Mouse (Mus musculus) erythroblast, adult 5-6 weeks (primary cell): ENCODE data around the gene Inpp5b. TPM values are rescaled to one million over a fixed set of nuclear protein-coding genes. Genes with fewer than 3 reads are reported as not detected.

ENCODE experiments used
- ATAC-seq: replicated peaks from 2 replicates; pipeline ENCODE4 v1.8.0; 2016; ENCODE audit warnings: moderate number of reproducible peaks, mild to moderate bottlenecking, moderate TSS enrichment, inconsistent platforms; ENCODE audit not compliant: poor library complexity, low FRiP score, severe bottlenecking
- total RNA-seq, 2 experiments: library from RNA; stranded (forward) in 1 of 2; stranded (reverse) in 1 of 2; fragments of 150-400 nt in 1 of 2; fragments of 200-764, 138-1000 nt in 1 of 2; gene quantifications; 2 replicates each; pipeline versions ENCODE4 v1.2.3 to v1.2.4; 2015 to 2017; ENCODE audit warnings: low replicate concordance in 2 of 2

The Inpp5b gene
- total RNA-seq, 2 experiments from 2014 or later: 15.8 to 27.3 TPM

DNA sequence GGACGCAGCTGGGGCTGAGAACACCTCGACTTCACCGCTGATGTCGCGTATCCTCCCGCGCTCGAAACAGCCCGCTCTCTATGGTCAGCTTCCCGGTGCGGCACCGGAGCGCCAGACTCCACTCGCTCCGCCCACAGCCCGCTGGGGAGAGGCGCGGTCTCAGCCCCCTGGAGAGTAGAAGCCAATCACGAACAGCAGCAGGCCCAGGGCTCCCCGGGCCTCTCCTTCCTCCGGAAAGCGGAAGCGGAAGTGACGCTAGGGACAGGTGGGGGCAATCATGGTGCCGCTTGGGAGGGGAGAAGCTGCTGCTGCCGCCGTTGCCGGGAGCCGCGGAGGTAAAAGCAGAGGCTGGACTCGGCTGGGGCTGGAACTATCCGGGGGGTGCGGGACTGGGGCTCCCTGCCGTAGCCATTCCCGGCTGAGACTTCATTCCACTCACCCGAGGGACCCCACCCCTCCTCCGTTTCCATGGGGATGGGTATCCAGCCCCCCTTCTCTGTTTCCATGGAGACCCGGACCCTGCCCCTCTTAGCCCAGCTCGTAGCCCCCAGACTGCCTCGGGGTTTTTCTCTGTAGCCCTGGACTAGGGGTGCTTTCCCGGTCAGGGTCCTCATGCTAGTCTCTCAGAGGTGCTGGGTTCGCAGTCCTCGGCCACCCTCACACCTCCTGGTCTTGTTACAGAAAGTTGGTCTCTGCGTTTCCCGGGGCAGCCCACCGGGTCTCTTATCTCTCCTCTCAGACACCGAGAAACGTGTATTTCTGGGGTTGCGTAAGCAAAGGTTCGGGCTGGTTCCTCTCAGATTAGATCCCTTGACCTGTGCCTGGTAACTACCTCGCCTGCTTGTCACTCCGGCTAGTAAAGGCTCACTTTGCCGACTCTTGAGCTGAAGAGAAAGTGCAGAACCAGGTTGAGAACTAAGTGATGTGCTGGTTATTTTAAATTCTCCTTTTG, 60.9 kb downstream of the Inpp5b start:
- ATAC-seq: peak; percentile 95

DNA sequence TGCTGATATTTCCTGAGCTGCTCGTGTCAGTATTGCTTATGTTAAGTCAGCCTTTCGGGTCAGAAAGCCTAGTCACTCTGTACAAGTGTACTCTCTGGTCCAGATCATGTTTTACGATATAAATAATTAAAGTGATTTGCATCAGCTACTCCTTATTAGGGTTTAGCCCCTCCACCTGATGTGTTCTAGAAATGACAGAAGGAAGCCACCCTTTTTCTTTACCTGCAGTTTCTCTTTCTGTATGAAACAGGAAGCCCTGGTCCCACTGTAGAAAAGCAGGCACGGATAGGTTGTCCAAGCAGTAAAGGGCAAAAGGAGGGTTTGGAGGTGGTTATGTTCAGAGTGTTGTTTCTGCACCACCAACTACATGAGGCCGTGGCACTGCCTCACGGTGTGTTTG, 61.8 kb downstream of the Inpp5b start:
- ATAC-seq: no peak

DNA sequence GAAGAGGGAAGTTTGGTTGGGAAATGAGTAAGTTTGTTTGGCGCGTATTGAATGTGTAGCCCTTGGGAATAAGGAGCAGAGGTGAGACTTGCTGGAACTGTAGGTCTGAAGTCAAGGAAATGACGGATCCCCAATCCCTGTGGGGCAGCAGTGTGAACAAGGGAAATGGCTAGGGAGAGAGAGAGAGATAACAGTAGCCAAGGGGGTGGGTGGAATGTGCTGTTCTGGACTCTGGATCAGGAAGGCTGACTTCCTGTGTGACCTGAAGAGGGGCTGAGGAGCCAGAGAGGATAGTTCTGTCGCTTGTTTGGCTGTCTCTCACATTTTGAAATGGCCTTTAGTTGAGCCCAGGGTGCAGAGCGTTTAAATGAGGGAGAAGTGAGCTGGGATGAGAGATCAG, 66.9 kb downstream of the Inpp5b start:
- ATAC-seq: no peak

DNA sequence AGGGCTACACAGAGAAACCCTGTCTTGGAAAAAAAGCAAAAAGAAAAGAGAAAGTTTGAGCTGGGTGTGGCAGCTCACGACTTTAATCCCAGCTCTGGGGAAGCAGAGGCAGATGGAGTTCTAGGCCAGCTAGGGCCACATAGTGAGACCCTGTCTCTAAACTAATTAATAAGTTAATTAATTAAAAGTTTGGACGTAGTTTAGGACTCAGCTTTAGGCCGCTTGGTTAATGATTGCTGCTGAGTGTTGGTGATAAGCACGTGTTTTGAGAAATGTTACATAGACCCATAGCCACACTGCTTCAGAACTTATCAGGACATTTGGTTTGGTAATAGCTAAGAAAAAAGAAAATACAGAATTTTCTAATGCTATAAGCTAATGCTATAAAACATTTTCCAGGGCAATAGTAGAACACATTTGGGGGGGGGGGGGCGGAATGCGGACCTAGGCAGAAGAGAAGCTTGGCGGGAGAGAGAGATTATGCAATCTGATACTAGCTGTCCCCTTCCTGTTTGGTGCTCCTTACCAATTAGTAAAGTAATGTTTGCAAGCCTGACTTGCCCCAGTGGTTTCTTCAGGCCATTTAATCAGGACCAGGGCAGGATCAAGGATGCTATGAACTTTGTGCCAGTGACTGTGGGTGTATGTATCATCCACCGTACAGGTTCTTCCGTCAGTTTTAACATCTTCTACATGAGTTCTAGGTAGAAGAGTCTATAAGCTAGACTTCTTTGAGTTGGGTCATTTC, 67.7 kb downstream of the Inpp5b start:
- ATAC-seq: no peak

DNA sequence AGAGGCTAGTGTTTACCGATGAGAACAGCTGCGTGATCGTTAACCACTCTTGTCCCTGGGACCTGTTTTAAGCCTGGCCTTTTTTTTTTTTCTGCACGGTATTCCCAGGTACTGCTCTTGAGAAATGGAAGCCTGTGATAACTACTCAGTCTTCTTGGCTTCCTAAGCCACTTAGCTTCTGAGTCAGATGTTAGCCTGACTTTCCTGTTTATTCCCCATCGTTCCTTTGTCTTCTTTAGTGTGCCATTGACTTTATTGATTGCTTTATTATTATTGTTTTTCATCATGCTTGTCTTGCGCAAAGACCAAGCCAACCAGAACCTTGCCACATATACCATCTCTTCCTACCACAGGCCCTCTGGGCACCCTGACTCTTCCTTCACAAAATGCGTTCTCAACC, 68.4 kb downstream of the Inpp5b start:
- ATAC-seq: no peak

DNA sequence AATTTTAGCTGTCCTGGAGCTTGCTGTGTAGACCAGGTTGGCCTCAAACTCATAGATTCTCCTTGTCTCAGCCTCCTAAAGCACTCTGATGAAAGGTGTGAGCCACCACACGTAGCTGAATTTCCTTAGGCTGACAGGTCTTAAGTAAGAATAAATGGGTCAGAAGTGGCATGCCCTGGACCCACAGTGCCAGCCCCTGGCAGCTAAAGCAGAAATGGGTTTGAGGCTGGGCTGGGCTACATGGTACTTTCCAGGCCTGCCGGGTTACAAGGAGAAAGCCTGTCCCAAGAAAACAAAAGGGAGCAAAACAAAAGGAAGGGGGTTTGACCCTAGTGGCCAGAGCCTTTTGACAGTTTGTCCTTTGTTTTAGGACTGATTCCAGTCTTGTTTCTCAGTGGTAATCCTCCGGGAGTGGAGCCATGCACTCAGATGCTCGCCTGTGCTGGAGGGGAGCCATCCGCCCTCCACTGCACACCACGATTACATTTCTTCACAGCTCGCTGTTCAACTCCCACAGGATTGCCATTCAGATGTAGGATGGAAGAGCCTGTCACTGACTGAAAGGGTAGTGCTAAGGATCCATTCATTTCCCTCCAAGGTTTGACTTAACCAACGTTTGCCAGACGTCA, 69.8 kb downstream of the Inpp5b start:
- ATAC-seq: no peak

DNA sequence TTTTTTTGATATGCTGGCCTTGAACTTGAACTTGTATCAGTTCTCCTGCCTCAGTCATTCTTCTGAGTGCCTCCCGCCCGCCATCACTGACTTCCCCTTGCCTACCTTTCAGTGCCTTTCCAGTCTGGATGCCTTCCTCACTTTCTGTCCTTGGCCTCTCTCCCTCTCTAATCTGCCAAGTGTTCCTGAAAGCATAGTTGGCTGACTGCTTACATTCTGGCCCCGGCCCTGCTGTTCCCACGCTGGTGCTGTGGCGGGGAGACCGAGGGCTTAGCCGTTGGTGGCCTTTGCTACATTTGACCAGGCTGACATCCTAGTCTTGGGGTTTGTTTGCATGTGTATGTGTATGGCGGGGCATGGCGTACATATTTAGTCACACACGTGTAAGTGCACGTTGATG, 74.3 kb downstream of the Inpp5b start:
- ATAC-seq: no peak

DNA sequence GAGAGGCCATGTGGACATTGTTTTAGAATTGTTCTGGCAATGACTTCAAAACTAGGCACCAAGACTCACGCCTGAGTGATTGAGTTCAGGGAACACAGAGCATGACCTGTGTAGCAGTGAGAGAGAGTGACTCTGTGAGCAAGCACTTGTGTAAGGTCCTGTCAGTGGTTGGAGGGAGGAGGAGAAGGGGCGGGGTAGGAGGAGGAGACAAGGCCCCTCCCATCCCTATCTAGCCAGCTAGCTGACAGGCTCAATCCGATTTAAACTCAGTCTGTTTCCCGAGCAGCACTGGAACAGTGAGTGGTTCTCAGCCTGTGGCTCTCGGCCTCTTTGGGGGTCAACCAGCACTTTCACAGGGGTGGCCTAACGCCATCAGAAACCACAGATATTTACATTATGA, 76.2 kb downstream of the Inpp5b start:
- ATAC-seq: peak; percentile 91

DNA sequence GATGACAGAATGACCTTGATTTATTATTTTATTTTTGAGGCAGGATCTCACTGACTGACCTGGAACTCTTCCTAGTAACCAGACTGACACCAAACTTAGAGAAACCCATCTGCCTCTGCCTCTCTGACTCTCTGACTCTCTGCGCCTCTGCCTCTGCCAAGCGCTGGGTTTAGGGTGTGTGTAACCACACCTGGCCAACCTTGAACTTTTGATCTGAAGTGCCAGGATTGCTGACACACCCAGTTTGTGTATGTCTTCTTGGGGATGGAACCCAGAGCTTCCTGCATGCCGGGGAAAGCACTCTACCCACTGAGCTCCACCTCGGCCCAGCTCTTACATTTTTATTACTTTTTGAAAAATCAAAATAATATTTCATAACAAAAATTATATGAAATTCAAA, 77.2 kb downstream of the Inpp5b start:
- ATAC-seq: no peak

DNA sequence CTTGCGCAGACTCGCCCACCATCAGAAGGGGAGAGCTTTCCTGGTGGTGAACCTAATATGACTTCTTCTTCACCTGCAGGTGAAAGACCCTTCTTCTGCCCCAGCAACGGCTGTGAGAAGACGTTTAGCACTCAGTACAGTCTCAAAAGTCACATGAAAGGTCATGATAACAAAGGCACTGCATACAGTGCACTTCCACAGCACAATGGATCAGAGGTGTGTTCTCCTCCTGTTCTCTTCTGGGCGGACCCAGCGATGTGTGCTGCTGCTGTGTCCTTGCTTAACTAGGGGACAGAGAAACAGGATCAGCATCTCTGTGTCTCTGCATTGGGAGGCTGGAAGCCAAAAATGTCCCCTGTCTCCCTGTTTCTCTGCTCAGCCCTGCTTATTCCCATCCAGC, 83.3 kb downstream of the Inpp5b start:
- no peak for ATAC-seq

DNA sequence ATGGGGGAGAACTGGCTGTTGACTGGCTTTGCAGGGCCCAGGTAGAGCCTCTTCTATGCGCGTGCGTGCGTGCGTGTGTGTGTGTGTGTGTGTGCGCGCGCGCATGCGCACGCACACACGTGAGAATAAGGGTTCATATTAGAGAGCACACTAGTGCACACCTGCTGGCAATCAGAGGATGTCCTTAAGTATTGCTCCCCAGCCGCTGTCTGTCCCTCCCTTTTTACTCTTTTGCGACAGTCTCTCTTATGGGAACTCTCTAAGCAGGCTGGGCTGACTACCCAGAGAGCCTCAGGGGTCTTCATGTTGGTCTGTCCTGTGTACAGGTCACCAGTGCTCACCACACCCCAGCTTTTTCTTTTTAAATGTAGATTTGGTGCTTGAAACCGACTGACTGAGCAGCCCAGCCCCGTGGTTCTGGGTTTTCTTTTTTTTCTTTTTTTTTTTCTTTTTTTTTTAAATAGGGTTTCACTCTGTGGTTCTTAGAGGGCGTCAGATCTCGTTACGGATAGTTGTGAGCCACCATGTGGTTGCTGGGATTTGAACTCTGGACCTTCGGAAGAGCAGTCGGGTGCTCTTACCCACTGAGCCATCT, 83.8 kb downstream of the Inpp5b start:
- ATAC-seq: no peak

DNA sequence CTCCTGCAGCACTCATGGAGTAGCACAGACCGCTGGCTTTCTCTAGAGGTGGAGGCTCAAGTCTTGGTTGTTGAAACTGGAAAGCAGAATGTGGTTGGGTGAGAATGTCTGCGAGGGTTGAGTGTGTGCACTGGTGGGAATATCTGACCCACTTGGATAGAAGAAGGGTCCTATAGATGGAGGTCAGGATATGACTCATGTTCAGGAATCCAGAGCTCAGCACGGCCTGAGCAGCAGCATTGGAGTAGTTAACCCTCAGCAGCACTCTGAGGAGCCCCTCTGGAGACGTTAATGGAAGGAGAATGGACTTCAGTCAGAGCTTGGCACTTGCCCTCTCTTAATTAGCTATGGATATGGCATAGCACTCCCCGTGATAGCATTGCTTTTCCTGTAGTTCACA, 88.0 kb downstream of the Inpp5b start:
- ATAC-seq: no peak

DNA sequence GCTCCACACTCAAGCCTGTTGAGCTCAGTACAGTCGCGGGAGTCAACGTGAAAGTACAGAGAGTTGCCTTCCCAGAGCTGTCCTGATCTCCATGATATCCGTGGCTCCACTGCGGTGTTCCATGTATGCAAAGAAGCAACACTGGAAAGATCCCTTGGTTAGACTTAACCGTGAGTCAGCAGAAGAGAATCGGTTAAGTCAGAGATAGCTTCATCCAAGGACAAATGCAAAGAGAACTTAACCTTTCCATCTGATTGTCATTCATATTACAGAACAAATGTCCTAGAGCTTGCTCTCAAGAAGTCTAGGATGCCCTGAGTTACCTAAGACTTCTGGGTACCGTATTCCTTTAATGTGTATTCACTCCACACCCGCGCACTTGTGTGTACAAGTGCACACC, 91.1 kb downstream of the Inpp5b start:
- no peak for ATAC-seq

DNA sequence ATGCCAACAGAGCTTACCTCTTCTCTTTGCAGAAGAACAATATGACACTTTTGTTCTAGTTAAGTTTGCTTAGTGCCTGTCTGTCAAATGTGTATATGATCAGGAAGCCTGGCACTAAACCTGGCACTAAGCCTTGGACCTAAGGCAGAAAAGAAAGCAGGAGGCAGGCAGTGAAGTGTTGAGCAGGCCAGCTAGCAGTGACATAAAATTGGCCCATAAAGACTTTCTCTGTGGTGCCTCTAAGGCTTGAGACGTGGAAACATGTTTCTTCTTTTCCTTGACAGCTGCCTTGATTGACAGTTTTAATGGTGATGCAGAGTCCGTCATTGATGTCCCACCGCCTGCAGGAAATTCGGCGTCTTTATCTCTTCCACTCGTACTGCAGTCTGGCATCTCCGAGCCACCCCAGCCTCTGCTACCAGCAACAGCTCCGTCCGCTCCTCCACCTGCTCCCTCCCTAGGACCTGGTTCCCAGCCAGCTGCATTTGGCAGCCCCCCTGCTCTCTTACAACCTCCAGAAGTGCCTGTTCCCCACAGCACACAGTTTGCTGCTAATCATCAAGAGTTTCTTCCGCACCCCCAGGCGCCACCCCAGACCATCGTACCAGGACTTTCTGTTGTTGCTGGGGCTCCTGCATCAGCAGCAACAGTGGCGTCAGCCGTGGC, 96.5 kb downstream of the Inpp5b start:
- ATAC-seq: no peak

DNA sequence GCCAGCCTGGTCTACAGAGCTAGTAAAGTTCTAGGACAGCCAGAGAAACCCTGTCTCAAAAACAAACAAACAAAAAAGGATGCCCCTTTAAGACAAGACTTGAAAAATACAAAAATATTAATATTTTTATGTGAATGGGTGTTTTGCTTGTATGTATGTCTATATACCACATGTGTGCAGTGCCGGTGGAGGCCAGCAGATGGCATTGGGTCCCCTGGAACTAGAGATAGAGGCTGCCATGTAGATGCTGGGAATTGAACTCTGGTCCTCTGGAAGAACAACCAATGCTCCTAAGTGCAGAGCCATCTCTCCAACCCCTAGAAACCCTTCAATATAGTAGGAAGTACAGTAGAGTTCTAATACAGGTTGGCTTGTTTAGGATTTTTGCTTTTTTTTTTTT, 99.3 kb downstream of the Inpp5b start:
- ATAC-seq: no peak

DNA sequence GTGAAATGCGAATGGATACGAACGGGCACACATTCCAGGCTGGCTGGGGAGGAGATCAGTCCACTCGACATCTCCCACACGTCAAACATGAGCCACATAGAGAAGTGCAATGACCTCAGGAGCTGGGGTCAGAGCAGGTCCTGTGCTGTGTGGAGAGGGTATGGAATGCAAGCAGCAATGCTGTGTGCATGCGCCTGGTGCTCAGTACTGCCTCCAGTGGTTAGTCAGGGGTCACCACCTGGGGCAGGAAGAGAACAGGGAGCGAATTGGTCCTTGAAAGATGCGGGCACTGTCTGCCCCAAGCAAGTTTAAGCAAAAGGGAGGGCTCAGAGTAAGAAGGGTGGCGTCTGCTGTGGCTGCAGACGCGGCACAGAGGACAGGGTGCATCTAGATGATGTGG, 101.8 kb downstream of the Inpp5b start:
- peak; percentile 68 for ATAC-seq

DNA sequence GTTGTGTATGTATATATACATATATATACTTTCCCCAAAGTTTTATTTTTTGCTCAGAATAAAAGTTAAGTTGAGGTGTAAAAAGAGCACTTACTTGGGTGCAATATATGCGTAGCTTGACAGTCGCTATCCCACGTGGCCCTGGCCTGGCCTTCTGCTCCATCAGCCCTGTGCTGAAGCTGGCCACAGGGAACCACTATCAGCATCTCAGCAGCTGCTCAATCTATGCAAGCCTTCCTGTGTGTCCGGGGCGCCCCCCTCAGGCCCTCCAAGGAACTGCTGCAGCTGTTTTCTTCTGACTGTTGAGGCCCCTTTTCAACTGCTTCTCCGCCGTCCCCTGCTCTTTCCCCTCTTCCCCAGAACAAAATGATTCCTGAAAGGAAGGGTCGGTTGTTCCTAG, 105.9 kb downstream of the Inpp5b start:
- ATAC-seq: peak; percentile 70

DNA sequence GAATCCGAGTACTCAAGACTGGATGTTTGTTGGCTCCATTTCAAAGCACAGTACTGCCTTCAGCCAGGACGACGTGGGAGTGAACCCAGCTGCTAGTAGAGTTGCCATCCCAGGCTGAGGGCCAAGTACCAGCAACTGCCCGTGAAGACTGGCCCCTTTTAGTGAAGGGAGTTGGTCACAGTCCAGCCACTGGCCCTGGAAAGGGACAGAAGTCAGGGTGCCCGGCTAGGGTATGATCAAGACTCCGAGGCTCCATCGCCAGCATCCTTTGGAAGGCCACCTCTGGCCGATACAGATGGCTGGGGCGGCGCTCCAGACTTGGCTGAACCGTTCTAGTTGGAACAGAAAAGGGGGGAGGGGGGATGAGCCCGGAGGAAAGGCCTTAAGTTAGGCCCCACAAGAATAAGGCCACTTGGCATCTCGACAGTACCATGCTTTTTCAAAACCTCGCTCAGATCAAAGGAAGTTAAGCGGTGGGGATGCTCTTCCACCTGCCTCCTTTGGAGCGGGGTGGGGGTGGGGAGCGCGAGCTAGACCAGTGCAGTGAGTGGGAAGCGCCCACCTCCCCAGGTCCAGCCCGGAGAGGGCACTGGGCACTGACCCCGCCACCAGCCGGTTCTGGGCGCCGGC, 108.1 kb downstream of the Inpp5b start:
- no peak for ATAC-seq

DNA sequence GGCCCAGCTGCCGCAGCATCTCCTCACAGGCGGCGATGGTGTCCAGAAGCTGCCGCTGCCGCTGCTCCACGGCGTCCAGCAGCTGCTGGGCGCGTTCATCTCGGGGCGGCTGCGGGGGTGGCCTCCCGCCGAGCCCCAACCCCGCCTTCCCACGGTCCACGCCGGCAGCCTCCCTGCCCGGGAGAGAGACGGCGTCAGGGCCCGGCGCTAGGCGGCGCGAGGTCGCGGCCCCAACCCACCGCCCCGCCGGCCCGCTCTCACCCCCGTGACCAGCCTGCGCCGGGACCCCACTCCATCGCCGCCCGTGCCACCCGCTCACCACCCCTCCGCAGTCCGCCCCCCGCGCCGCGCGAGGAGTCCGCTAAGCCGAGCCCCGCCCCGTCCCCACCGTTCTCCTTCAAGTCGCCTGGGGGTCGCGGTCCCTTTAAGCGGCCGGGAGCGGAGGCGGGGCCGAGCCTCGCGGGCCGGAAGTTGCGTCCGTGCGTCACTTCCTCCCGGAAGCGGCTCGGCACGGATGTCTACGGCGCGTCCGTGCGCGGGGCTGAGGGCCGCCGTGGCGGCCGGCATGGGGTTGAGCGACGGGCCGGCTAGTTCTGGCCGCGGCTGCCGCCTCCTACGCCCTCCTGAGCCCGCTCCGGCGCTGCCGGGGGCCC, 108.7 kb downstream of the Inpp5b start, which contains the start of gene Yrdc:
Gene Yrdc (plus strand): TSS at position 419 of the 653 bp plus-strand sequence.
- ATAC-seq: peak; percentile 86
